1 mouse cellular context compared by ENCODE assay signal in the genomic region with DNA sequence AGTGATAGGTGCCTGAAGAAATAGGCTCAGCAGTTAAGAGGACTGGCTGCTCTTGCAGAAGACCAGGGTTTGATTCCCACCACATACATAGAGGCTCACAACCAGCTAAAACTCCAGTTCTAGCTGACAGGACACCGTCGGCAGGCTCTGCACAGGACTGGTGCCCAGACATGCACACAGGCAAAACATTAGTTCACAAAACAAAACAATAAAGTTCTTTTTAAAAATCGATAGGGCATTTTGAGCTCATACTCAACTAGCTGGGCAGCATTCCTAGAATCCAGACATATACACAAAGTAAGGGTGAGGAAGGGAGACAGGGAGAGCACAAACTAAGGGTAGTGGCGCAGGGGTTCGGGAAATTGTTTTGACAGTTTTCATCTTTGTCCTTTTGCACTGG.
TF ChIP-seq lines count a peak whose summit lies in the region.

No protein-coding gene starts in this region.

TF ChIP-seq in MEL, 35 proteins besides CTCF, POLR2A, EP300 and RAD21 (continued from another document):
- TF ChIP-seq SIN3A (IDR thresholded peaks at IDR 0.05; ENCODE audit: low read length) (no peak), MAFK (IDR thresholded peaks at IDR 0.05; ENCODE audit: borderline replicate concordance, low read depth, low read length) (no peak), MYC (IDR thresholded peaks at IDR 0.05; ENCODE audit: low read depth, low read length) (no peak), E2F4 (IDR thresholded peaks at IDR 0.05; ENCODE audit: borderline replicate concordance, low read depth, low read length) (no peak)
